Mouse (Mus musculus) liver, postnatal 0 days (tissue): ENCODE measurements around the gene Rassf7.

Experiments used
- CTCF ChIP-seq: sonication (generic); IDR thresholded peaks from 2 replicates; pipeline ENCODE4 v1.5.1; 2016; ENCODE audit warnings: antibody characterized with exemption, low read depth
- EP300 ChIP-seq: IDR thresholded peaks from 2 replicates; pipeline ENCODE4 v1.6.1; 2016; ENCODE audit warnings: antibody characterized with exemption, low read depth, mild to moderate bottlenecking

DNA sequence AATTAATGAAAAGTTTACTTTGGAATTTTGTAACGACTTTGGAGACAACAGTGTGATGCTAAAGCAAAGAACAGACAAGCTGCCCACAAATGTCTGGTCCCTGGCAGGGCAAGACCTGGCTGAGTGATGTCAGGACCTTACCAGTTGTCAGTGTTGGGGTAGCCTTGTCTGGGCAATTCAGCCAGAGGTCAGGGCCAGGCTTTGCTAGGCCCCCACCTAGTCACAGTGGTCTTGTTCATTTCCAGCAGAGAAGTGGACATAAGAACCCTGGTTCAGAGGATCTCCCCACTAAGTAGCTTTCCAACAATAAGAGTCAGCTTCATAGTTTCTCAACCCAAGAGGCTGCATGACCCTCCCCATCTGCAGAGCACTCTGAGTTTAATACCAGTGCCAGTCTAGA lies 4.7 kb downstream of the Rassf7 start:
- TF ChIP-seq CTCF (no peak), EP300 (no peak)
